Mouse (Mus musculus) C2C12 (cell line): ENCODE data around the gene Kremen1.

Experiments
- CEBPB ChIP-seq: IDR thresholded peaks from one replicate; pipeline ENCODE4 v1.6.1; 2011; ENCODE audit warnings: low read depth, mild to moderate bottlenecking, control low read depth, moderate library complexity
- CTCF ChIP-seq: IDR thresholded peaks from one replicate; pipeline ENCODE4 v1.5.1; 2011; ENCODE audit not compliant: control insufficient read depth, insufficient read depth, insufficient read length
- MAX ChIP-seq: IDR thresholded peaks from one replicate; pipeline ENCODE4 v1.6.1; 2011; ENCODE audit warnings: mild to moderate bottlenecking, control low read depth
- MYOD1 ChIP-seq: IDR thresholded peaks from one replicate; pipeline ENCODE4 v1.6.1; 2011; ENCODE audit warnings: low read depth; ENCODE audit not compliant: control insufficient read depth, insufficient read length
- MYOG ChIP-seq: IDR thresholded peaks from one replicate; pipeline ENCODE4 v1.6.1; 2011; ENCODE audit not compliant: control insufficient read depth, insufficient read length; ENCODE audit errors: extremely low read depth
- USF1 ChIP-seq: IDR thresholded peaks from one replicate; pipeline ENCODE4 v1.6.1; 2011; ENCODE audit warnings: low read depth, mild to moderate bottlenecking, control low read depth, moderate library complexity

GRCm38 (mm10) chr11:5277307-5277971, 16.1 kb upstream of the Kremen1 start:
- TF ChIP-seq CTCF (no peak), MAX (no peak), MYOD1 (peak; percentile 57), USF1 (no peak), CEBPB (no peak), MYOG (no peak)
